Mouse (Mus musculus): Measurements from ENCODE around the gene Rpap1.

GRCm38 (mm10) chr2:119797279-119797783 lies 10.0 kb upstream of the Rpap1 start, which contains the start of gene Tyro3:
- no peak for TF ChIP-seq CTCF (conservative IDR thresholded peaks at IDR 0.05; ENCODE audit: insufficient read depth, insufficient read length, low read depth, low read length)
- no peak for TF ChIP-seq POLR2A (IDR thresholded peaks at IDR 0.05; ENCODE audit: low read depth, low read length)

All from kidney, adult 2 months (tissue).